Comparison of ENCODE assay signal across 12 mouse cellular contexts in genomic region chr11:86759886-86760285, GRCm38 (mm10).
"Had no signal": no experiment of that assay in that cellular context is flagged by ENCODE, and none has a peak within 500 bp of the region (broad histone marks: within the 10 kb centered on the region; RNA-seq: fewer than 3 reads in every experiment).

No protein-coding gene starts in this region.

- H3K9ac ChIP-seq: midbrain, embryonic 13.5 days; neural tube, embryonic 15.5 days had no signal

- H3K4me2 ChIP-seq: midbrain, embryonic 13.5 days; neural tube, embryonic 15.5 days had no signal

- H3K4me3 ChIP-seq: limb, embryonic 10.5 days; midbrain, embryonic 13.5 days; myocyte; neural tube, embryonic 15.5 days had no signal

- H3K36me3 ChIP-seq: limb, embryonic 10.5 days; midbrain, embryonic 13.5 days; neural tube, embryonic 15.5 days had no signal

- DNase-seq: kidney, adult 8-10 months; kidney, postnatal 25 days; lung, adult 2 months; lung, postnatal 36 days; thymus, adult 18-20 months; thymus, postnatal 14 days had no signal

- H3K9me3 ChIP-seq: limb, embryonic 10.5 days; midbrain, embryonic 13.5 days; neural tube, embryonic 15.5 days had no signal

- H3K27me3 ChIP-seq: midbrain, embryonic 13.5 days; neural tube, embryonic 15.5 days had no signal

- ATAC-seq: intestine, postnatal 0 days; lung, postnatal 0 days; midbrain, embryonic 13.5 days had no signal

- H3K27ac ChIP-seq: limb, embryonic 10.5 days had no signal
